Mouse (Mus musculus) cerebellum, postnatal 4 days (tissue): ENCODE data around the gene Magi2.
"Not testable (repeated sequence)": the region's sequence is repeated elsewhere in the genome, so short reads cannot be mapped to it uniquely, and the experiment has no call there.

ENCODE experiments used
- DNase-seq, 2 experiments: peaks; one replicate each; pipeline ENCODE4 v3.0.0; 2022; ENCODE audit warnings: low spot score in 2 of 2, mixed read lengths in 1 of 2

Gene Magi2

GRCm38 (mm10) chr5:20499031-20499600, 1272.3 kb downstream of the Magi2 start:
- DNase-seq, result no peak

GRCm38 (mm10) chr5:20508609-20509008, 1281.8 kb downstream of the Magi2 start:
- DNase-seq, result no peak

- DNase-seq, result no peak
Measured at GRCm38 (mm10) chr5:20509606-20510005, 1282.8 kb downstream of the Magi2 start.

- DNase-seq, result no peak
Measured at GRCm38 (mm10) chr5:20512377-20513126, 1285.7 kb downstream of the Magi2 start.

- DNase-seq, result no peak
Measured at GRCm38 (mm10) chr5:20521639-20522038, 1294.8 kb downstream of the Magi2 start.

GRCm38 (mm10) chr5:20522047-20522446, 1295.2 kb downstream of the Magi2 start:
- no peak for DNase-seq

GRCm38 (mm10) chr5:20523776-20524175, 1296.9 kb downstream of the Magi2 start:
- DNase-seq, result no peak

- not testable (repeated sequence) for DNase-seq
Measured at GRCm38 (mm10) chr5:20526588-20526987, 1299.8 kb downstream of the Magi2 start.

- no peak for DNase-seq
Measured at GRCm38 (mm10) chr5:20536544-20536943, 1309.7 kb downstream of the Magi2 start.

- DNase-seq, result no peak
Measured at GRCm38 (mm10) chr5:20537369-20538022, 1310.7 kb downstream of the Magi2 start.

- no peak for DNase-seq
Measured at GRCm38 (mm10) chr5:20544374-20544773, 1317.5 kb downstream of the Magi2 start.

- DNase-seq, result no peak
Measured at GRCm38 (mm10) chr5:20559378-20559777, 1332.5 kb downstream of the Magi2 start.

- no peak for DNase-seq
Measured at GRCm38 (mm10) chr5:20559821-20560220, 1333.0 kb downstream of the Magi2 start.

GRCm38 (mm10) chr5:20568421-20568820, 1341.6 kb downstream of the Magi2 start:
- DNase-seq, result no peak

GRCm38 (mm10) chr5:20568966-20569365, 1342.1 kb downstream of the Magi2 start:
- no peak for DNase-seq

- no peak for DNase-seq
Measured at GRCm38 (mm10) chr5:20574816-20575215, 1348.0 kb downstream of the Magi2 start.

GRCm38 (mm10) chr5:20575798-20576197, 1349.0 kb downstream of the Magi2 start:
- no peak for DNase-seq

- no peak for DNase-seq
Measured at GRCm38 (mm10) chr5:20576266-20576665, 1349.4 kb downstream of the Magi2 start.

GRCm38 (mm10) chr5:20578666-20579065, 1351.8 kb downstream of the Magi2 start:
- DNase-seq, result no peak

GRCm38 (mm10) chr5:20580619-20581018, 1353.8 kb downstream of the Magi2 start:
- no peak for DNase-seq

- no peak for DNase-seq
Measured at GRCm38 (mm10) chr5:20582995-20583435, 1356.2 kb downstream of the Magi2 start.

GRCm38 (mm10) chr5:20583639-20584038, 1356.8 kb downstream of the Magi2 start:
- DNase-seq, result no peak

GRCm38 (mm10) chr5:20584769-20585168, 1357.9 kb downstream of the Magi2 start:
- no peak for DNase-seq
